Mouse (Mus musculus) gastrocnemius, postnatal 25 days (tissue): ENCODE results near the gene Rps6kb1. TPM values are rescaled to one million over a fixed set of nuclear protein-coding genes. Genes with fewer than 3 reads are reported as not detected.

Experiments
- DNase-seq: peaks from one replicate; pipeline ENCODE4 v3.0.0; 2022
- long read RNA-seq, 2 experiments: library from polyadenylated mRNA; stranded (forward); transcript quantifications; one replicate each; pipeline ENCODE4 v2.0.0; 2021
- total RNA-seq, 2 experiments: library from RNA; stranded (reverse); gene quantifications; 1 replicate in 1 of 2; 2 replicates in 1 of 2; pipeline ENCODE4 v1.2.3; 2021

Gene Rps6kb1
- total RNA-seq = 10 to 100 TPM; 19.0 to 20.2 TPM
- long read RNA-seq, experiment 1, full-length matches to known transcripts = 13 of 17 reads
- long read RNA-seq, experiment 1, partial matches to known transcripts = 1 of 17 reads
- long read RNA-seq, experiment 1, other reads (novel, unspliced or antisense) = 3 of 17 reads
- long read RNA-seq, experiment 2, full-length matches to known transcripts = 8 of 20 reads
- long read RNA-seq, experiment 2, partial matches to known transcripts = 1 of 20 reads
- long read RNA-seq, experiment 2, other reads (novel, unspliced or antisense) = 11 of 20 reads

- DNase-seq = peak; percentile 98
These were observed at the start of gene Rps6kb1, which contains the start of gene Tubd1 for GRCm38 (mm10) chr11:86544639-86545299. TSS of gene Rps6kb1 (minus strand) at chr11:86544805. TSS of gene Tubd1 (plus strand) at chr11:86544991.

- no peak for DNase-seq
These were observed 48.8 kb upstream of the Rps6kb1 start for GRCm38 (mm10) chr11:86593443-86593842.

- no peak for DNase-seq
These were observed 48.4 kb upstream of the Rps6kb1 start for GRCm38 (mm10) chr11:86592993-86593392.

- no peak for DNase-seq
These were observed 47.5 kb upstream of the Rps6kb1 start for GRCm38 (mm10) chr11:86591931-86592616.

- no peak for DNase-seq
These were observed 46.8 kb upstream of the Rps6kb1 start for GRCm38 (mm10) chr11:86591301-86591845.

GRCm38 (mm10) chr11:86590579-86590978 is 46.0 kb upstream of the Rps6kb1 start:
- no peak for DNase-seq

- no peak for DNase-seq
These were observed 45.5 kb upstream of the Rps6kb1 start for GRCm38 (mm10) chr11:86590066-86590465.

GRCm38 (mm10) chr11:86588583-86589298 is 44.1 kb upstream of the Rps6kb1 start:
- DNase-seq = no peak

GRCm38 (mm10) chr11:86587830-86588229 is 43.2 kb upstream of the Rps6kb1 start:
- no peak for DNase-seq

GRCm38 (mm10) chr11:86586868-86587792 is 42.5 kb upstream of the Rps6kb1 start:
- peak; percentile 34 for DNase-seq

- no peak for DNase-seq
These were observed 41.7 kb upstream of the Rps6kb1 start for GRCm38 (mm10) chr11:86586177-86586867.

- DNase-seq = no peak
These were observed 41.0 kb upstream of the Rps6kb1 start for GRCm38 (mm10) chr11:86585598-86585984.

- no peak for DNase-seq
These were observed 40.4 kb upstream of the Rps6kb1 start for GRCm38 (mm10) chr11:86584898-86585597.

- no peak for DNase-seq
These were observed 39.6 kb upstream of the Rps6kb1 start for GRCm38 (mm10) chr11:86583990-86584897.

- DNase-seq = no peak
These were observed 38.8 kb upstream of the Rps6kb1 start for GRCm38 (mm10) chr11:86583313-86583825.

GRCm38 (mm10) chr11:86582543-86583260 is 38.1 kb upstream of the Rps6kb1 start:
- DNase-seq = no peak

- DNase-seq = no peak
These were observed 37.4 kb upstream of the Rps6kb1 start for GRCm38 (mm10) chr11:86581943-86582542.
